Comparison of ENCODE assay signal across 19 mouse cellular contexts in genomic region chr7:90703163-90703852, GRCm38 (mm10).
DNase-seq lines count a peak whose midpoint lies in the region; ATAC-seq and TF ChIP-seq lines count a peak whose summit lies in the region.
"Had no signal": no experiment of that assay in that cellular context is flagged by ENCODE, and none has a peak within 500 bp of the region (broad histone marks: within the 10 kb centered on the region; RNA-seq: fewer than 3 reads in every experiment).

No protein-coding gene starts in this region.

- no peaks in the 10 kb centered on the region for H3K4me1 ChIP-seq in kidney, postnatal 0 days (replicated peaks; ENCODE audit: insufficient read depth, low read length)
- H3K4me1 ChIP-seq: heart, embryonic 10.5 days; midbrain, embryonic 13.5 days had no signal

- peak; percentile 11 for DNase-seq in kidney, adult 9 months
- no peak for DNase-seq in kidney, postnatal 14 days
- DNase-seq in 416B (ENCODE audit: low read depth), result peak; percentile 8
- peak; percentile 15 for DNase-seq in NIH3T3 (ENCODE audit: low read depth)
- DNase-seq in kidney, postnatal 0 days (ENCODE audit: low spot score), result peak; percentile 81
- DNase-seq in thymus, postnatal 4 days, result no peak
- DNase-seq in heart, postnatal 10 days, result no peak
- DNase-seq in liver, result no peak
- DNase-seq: cerebellum, adult 9-11 months; forebrain, postnatal 0 days; gastrocnemius, postnatal 14 days; heart, postnatal 36 days; lung, postnatal 14 days had no signal

- WGBS in kidney, postnatal 0 days, result 21% methylated on average over 7 of the region's 7 CpGs

- H3K27ac ChIP-seq in kidney, postnatal 0 days, result no peak overlapping the region
- H3K27ac ChIP-seq: heart, embryonic 10.5 days; left cerebral cortex, adult 2 months; midbrain, embryonic 13.5 days had no signal

- H3K9ac ChIP-seq in kidney, postnatal 0 days (ENCODE audit: low read depth, low read length), result no peak overlapping the region
- H3K9ac ChIP-seq: forebrain, postnatal 0 days; midbrain, embryonic 13.5 days had no signal

- H3K27me3 ChIP-seq in kidney, postnatal 0 days (ENCODE audit: insufficient read depth, low read length), result no peaks in the 10 kb centered on the region
- H3K27me3 ChIP-seq: midbrain, embryonic 13.5 days; Patski had no signal

- no peaks in the 10 kb centered on the region for H3K9me3 ChIP-seq in kidney, postnatal 0 days (replicated peaks; ENCODE audit: low read length)
- H3K9me3 ChIP-seq: heart, embryonic 10.5 days; midbrain, embryonic 13.5 days had no signal

- intact Hi-C loops in heart, postnatal 10 days (cut with DNase I), result no loop called here

- peak; percentile 46; the same call in 1 of the 2 replicates for ATAC-seq in kidney, postnatal 0 days (replicated peaks; ENCODE audit: low FRiP score, low read depth)
- ATAC-seq: forebrain, postnatal 0 days; midbrain, embryonic 13.5 days; Patski had no signal

- peak; percentile 22; the same call in 1 of the 2 replicates for TF ChIP-seq CTCF in kidney, postnatal 0 days (IDR thresholded peaks at IDR 0.05; ENCODE audit: low read depth)

- 0 out of 2 replicates have a peak overlapping the region, but pooled peaks have one; percentile 2 for H3K4me2 ChIP-seq in kidney, postnatal 0 days (ENCODE audit: low read length)
- H3K4me2 ChIP-seq: liver, embryonic 11.5 days; midbrain, embryonic 13.5 days had no signal

- H3K4me3 ChIP-seq in kidney, postnatal 0 days (replicated peaks; ENCODE audit: low read depth, low read length), result no peak overlapping the region
- H3K4me3 ChIP-seq: erythroblast, embryonic 14.5 days; heart, embryonic 10.5 days; left cerebral cortex, adult 2 months; midbrain, embryonic 13.5 days had no signal

- no peaks in the 10 kb centered on the region for H3K36me3 ChIP-seq in kidney, postnatal 0 days (ENCODE audit: insufficient read depth, low read length)
- H3K36me3 ChIP-seq: heart, embryonic 10.5 days; midbrain, embryonic 13.5 days had no signal

Comparison
In these comparisons a context has a peak if more than half of its experiments do, and no peak if none do; other contexts are left out.
1. DNase-seq: peak in kidney, adult 9 months (single experiment), 416B (single experiment), NIH3T3 (single experiment) and kidney, postnatal 0 days (single experiment); none in kidney, postnatal 14 days (single experiment), thymus, postnatal 4 days (single experiment), heart, postnatal 10 days (0 of 2) and liver (single experiment).